Mouse (Mus musculus) lung, postnatal 10 days (tissue): ENCODE results near the gene Thsd4.

ENCODE experiments used
- DNase-seq: peaks from one replicate; pipeline ENCODE4 v3.0.0; 2021

The Thsd4 gene

DNA sequence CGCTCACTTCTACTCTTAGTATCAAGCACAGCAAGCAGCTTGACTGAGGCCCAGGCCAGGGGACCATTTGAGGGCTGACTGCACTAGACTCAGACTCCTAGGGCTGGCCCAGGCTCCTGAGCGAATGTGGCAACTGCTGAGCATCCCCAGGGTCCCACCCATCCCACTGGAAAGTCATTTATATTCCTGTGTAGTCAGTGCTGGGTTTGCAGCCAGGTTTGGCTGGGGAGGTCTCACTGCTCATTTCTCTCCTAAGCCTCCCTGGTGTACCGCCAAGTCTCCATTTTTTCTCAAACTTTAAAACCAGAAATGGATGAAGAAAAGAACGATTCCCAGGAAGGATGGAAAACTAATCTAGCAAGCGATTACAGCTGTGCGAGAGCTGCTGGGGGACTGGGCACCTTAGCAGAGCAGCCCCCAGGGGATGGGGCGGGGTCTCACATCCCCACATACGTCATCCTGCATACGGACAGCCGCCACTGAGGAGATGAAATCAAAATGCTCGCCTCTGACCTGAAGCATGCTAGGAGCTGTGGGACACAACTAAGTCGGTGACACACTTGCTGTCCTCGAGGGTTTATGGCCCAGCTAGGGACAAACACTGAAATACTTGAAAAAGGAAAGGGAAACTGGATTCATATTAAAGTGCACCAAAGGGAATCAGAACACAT, 67.3 kb downstream of the Thsd4 start:
- peak; percentile 18 for DNase-seq

- no peak for DNase-seq
Observed at GRCm38 (mm10) chr9:60449498-60449897, 72.3 kb downstream of the Thsd4 start.

DNA sequence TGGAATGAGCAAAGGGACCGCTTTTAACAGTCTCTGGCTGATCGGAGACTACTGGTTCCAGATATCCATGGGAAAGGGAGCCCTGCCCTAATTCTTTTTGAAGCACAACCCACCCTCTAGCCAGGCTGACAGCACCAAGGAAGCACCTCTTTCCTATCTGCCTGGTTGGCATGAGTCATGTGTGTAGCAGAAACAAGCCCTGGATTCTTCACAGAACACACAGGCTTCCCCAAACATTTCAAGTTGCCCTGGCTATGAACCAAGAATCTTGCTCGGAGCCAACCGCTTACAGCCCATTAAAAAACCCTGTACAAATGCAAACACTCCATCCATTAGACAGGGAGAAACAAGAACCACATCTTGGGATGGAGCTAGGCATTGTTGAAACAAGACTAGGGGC, 76.0 kb downstream of the Thsd4 start:
- peak; percentile 63 for DNase-seq

DNA sequence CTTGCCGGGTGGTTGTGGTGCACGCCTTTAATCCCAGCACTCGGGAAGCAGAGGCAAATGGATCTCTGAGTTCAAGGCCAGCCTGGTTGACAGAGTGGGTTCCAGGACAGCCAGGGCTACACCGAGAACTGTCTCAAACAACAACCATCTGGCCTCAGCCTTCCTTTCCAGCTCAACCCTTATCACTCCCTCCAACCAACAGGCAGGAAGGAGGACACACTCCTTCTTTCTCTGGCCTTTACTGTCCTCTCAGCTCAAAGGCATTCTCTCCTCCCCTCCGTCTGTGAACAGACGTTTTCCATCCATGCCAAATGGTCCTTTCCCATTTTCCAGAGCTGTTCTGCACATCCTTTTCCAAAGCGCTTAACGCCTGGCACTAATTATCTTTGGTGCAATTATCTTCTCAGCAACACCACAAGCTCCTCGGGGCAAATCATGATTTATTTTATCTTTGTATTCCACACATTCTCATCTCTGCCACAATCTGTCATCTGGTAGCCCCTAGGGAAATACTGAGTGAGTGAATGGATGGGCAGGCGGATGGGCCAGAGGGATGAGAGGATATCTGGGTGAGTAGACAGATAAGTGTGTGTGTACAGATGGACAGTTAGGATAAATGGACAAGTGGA, 80.5 kb downstream of the Thsd4 start:
- DNase-seq, result no peak

DNA sequence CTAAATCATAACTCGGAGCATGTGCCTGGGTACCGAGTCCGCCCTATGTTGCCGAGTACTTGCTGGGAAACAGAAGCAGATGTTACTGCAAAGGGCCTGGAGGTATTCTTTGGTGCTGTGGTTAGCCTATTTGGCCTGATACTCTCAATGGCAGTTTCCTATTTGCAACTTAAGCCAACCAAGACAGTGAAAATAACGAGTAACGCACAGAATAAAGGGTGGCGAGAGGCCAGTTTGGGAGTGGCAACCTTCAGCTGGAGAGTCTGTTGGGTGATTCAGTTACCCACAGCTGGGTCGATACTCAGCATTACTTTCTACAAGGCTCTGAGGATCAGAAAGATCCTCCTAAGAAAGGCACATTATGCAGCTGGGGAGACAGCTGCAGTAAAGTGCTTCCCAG, 81.3 kb downstream of the Thsd4 start:
- no peak for DNase-seq

DNA sequence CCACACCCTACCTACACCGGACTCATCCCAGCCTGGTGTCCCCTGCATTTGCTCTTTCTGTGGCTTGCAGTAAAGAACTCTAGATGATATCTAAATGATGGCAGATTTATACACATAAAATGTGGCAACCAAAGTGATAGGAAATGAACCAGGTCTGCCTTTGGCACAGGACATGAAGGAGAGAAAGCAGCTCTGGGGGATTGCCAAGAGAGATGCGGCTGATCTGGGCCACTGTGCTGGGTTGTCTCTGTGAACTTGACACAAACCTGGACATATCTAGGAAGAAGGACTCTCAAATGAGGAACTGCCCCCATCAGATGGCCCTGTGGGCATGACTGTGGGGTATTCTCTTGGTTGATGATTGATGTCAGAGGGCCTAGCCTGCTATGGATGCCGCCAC, 85.6 kb downstream of the Thsd4 start:
- DNase-seq, result no peak

GRCm38 (mm10) chr9:60434093-60434492, 87.8 kb downstream of the Thsd4 start:
- no peak for DNase-seq

DNA sequence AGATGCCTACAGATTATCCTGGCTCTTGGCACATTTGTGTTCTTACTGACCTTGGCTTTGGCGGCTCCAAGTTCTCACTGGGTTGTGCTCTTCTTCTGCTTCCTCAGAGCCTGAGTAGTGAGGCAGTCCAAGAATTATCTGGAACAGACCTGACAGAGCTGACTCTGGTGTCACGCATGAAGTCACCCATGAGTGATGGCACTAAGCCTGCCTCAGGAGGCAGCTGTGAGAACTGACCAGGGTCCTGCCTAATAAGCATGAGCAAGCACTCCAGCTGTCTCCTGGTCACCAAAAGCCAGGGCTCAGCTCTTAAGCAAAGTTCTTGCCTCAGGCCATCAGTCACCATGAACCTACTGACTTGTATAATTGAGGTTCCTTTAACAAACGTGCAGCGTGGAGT, 89.9 kb downstream of the Thsd4 start:
- DNase-seq, result no peak

GRCm38 (mm10) chr9:60430017-60430416, 91.8 kb downstream of the Thsd4 start:
- no peak for DNase-seq

- DNase-seq, result peak; percentile 26
Observed at GRCm38 (mm10) chr9:60414076-60414755, 107.6 kb downstream of the Thsd4 start.

DNA sequence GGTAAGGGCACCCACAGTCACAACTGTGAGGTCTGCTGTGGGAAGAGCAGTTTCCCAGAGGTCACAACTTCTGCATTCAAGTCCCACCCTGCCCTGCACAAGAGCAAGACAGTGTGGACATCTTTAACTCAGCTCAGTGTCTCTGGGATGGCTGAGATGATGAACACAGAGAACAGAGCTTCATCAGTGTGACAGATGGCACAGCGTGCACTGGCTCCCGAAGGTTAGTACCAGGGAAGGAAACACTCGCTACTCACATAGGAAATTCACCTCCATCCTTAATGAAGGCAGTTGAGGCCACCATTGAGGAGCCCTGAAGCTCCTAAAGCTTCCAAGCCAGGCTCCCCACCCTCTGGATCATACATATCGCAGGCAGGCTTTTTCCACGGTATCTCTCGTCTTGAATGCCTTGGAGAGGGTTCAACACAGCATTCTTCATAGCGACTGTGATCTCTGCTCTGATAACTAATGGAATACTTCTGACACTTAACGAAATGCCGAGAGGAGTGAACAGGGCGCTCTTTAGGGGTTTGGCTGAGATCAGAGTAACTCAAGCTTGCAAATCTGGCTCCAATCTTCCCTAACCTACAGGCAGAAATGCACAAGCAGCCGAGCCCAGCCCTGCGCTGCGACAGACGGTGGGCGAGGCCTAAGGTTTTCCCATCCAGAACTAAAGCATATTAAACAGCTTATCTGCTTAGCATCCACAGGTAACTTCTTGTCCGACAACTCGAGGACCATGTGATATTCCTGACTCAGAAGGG, 110.8 kb downstream of the Thsd4 start:
- no peak for DNase-seq

DNA sequence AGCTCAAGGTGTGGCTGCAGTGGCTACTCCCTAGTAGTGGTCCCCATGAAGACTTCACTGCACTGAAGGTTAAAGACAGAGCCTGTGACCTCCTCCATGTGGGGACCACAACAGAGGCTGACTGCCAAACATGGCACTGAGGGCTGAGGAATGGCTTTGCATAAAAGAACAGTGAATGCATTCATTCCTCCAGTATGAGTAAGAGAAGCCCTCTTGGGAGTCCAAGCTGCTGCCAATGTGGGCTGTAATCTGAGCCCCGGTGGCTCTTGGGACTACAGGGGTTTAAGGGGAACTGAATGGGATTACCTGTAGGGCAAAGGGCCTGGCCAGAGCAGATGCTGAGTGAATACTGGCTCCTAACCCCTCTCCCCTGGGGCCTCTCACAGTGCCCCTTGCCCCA, 114.5 kb downstream of the Thsd4 start:
- DNase-seq, result no peak

DNA sequence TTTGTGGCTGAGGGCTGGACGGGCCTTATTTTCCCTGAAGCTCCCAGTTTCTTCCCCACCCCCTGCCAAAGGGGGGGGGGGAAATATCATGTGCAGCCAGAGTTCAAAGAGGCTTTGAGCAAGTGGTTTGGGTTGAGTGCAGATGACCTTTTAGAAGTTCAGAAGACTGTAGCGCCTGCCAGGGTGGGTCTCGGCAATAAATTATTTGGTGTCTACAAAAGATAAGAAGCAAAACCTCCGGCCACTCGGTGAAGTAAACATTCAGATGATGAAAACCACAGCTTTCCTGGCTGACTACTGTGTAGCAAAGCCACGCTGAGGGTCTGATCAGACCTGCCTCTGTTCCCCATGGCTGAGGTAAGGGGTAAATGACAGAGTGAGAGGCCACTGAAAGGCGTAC, 116.1 kb downstream of the Thsd4 start:
- no peak for DNase-seq

GRCm38 (mm10) chr9:60402681-60403080, 119.2 kb downstream of the Thsd4 start:
- no peak for DNase-seq

DNA sequence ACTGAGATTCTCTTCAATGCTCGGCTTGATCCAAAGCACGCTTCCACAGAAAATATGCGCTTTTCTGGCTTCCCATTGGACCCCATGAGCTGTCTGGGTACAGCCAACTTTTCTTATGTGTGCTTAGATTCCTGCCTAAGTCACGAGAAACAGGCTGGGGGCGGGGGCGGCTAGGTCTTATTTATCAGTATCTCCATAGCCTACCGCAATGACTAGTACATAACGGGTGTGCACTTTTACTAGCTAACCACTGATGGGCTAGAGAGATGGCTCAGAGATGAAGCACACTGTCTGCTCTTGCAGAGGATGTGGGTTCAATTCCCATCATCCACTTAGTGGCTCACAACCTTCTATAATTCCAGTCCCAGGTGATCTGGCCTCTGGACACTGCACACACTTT, 121.8 kb downstream of the Thsd4 start:
- no peak for DNase-seq

DNA sequence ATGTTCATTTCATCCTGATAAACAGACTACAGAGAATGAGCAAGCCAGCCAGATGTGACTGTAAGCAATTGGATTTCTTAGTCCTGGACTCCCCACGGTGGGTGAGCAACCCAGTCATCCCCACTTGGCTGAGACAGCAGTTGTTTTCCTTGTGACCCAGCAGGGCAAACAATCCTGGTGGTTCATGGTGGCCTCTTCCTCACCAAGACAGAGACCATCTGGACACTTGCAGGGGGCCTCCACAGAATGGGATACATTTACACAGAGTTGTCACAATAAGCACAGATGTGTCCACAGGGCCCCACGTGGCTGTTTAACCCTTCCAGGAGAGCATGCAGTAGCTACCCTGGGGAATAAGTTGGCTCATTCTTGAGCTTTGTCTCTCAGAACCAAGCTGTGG, 123.8 kb downstream of the Thsd4 start:
- no peak for DNase-seq

DNA sequence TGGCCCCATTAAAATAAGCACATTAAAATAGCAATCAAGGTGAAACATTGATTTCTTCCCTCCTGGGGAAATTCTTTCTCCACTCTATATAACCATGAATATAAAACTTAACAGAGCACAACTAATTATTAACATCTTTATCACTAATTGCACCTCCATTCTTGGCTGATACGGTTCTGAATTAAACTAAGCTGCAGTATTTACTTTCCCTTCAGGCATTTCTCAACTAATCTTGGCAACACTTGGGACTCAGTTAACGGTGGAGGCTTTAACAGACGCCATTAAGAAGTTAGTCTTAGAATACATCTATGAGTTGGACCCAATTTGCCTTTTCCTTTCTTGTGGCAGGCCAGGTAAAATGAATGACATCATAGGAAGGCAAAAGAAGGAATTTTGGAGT, 125.8 kb downstream of the Thsd4 start:
- DNase-seq, result no peak

DNA sequence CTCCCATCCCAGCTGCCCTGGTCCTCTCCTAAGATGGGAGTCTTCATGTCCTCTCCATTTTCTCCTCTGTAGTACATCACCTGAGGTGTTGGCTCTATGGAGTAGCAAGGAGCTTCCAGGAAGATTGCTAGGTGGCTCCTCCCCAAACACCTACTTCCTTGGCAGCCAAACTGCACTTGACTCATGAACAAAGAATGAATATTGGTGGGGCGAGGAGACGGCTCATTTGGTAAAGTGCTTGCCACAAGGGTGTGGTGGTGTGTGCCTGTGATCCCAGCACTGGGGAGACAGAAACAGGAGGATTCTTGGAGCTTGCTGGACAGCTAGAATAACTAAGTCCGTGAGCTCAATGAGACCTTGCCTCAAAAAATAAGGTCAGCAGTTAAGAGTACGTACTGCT, 128.9 kb downstream of the Thsd4 start:
- no peak for DNase-seq

GRCm38 (mm10) chr9:60384751-60385150, 137.1 kb downstream of the Thsd4 start:
- DNase-seq, result no peak

DNA sequence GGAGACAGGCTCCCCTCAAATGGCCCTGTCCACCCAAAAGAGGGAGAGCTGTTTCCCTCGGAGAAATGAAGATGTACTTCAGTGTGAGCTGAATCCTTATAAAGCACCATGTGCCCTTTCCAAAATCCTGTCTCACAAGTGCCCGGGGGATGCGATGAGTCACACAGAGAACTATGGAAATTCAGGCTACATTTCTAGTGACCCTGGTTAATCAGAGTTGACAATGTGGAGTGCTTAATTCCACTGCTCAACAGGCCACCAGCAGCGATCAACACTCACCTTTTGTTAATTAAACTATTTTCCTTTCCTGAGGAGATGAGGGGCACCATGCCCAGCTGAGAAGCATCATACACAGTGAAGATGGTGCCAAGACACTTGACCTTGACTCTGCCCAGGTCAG, 138.9 kb downstream of the Thsd4 start:
- no peak for DNase-seq

DNA sequence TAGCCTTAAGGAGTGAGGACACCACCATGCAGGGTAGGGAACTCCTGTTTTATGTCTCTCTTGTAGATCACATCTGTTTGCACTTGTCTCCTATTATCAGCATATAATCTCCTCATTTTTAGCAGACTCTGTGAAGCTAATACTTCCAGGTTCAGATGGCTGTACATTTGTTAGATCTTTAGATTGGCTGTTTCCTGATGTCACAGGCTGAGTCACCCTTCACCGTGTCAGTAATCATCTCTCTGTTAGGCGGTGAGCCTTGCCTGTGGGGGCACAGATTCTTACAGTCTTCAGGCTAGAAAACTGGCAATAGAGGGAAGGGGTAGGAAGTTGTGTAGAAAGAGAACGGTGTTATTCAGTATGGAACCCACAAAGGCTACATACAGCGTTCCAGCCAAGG, 139.3 kb downstream of the Thsd4 start:
- DNase-seq, result no peak

- no peak for DNase-seq
Observed at GRCm38 (mm10) chr9:60381010-60381409, 140.8 kb downstream of the Thsd4 start.

DNA sequence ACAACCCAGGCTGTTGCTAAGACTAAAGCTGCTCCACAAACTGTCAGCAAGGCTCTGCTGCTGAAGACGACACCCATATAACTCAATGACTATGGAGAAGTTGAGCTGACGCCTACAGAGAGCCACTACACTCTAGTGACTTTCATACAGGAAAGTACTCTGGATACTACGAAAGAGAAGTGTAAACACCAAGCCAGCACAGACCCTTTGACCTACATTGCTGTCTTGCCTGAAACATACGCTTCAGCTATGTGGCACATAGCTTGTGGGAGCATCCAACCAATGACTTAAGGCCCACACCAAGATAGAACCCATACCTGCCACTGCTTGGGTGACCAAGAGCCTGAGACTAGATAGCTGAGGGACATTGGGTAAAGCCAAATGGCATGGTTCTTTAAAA, 141.3 kb downstream of the Thsd4 start:
- DNase-seq, result no peak

GRCm38 (mm10) chr9:60378235-60378634, 143.6 kb downstream of the Thsd4 start:
- no peak for DNase-seq
